Mouse (Mus musculus): Measurements from ENCODE around the gene Taf5l.

GRCm38 (mm10) chr8:123978166-123978838 lies 42.9 kb downstream of the Taf5l start:
- TF ChIP-seq POLR2A (IDR thresholded peaks at IDR 0.05; ENCODE audit: borderline replicate concordance, extremely low read depth, low read depth, low read length) (no peak), CTCF (IDR thresholded peaks at IDR 0.05; ENCODE audit: insufficient read depth, low read length) (no peak)
